Mouse (Mus musculus) layer of hippocampus, postnatal 36 days (tissue): Measurements from ENCODE around the gene Rpf2. TPM values are rescaled to one million over a fixed set of nuclear protein-coding genes. Genes with fewer than 3 reads are reported as not detected.

Source experiments
- total RNA-seq, 2 experiments: library from RNA; stranded (reverse); gene quantifications; 2 replicates each; pipeline ENCODE4 v1.2.3; 2021

Rpf2 gene
- total RNA-seq, 2 experiments from 2014 or later = 19.4 to 22.4 TPM

Other genes with a start within 250 kb of the Rpf2 start
- 1 to 10 TPM in 1 of 2 experiments, under 1 TPM in 1; 0.67 to 1.2 TPM for gene Mfsd4b1, start 221.8 kb downstream of the Rpf2 start, total RNA-seq
- 1 to 10 TPM; 3.0 to 4.0 TPM for gene Slc16a10, start 104.8 kb downstream of the Rpf2 start, total RNA-seq
- gene Gtf3c6, start 11.1 kb upstream of the Rpf2 start, total RNA-seq = 10 to 100 TPM; 23.7 to 29.4 TPM
- 10 to 100 TPM; 90.1 to 92.0 TPM for gene Amd1, start 55.1 kb upstream of the Rpf2 start, total RNA-seq
- gene Cdk19, start 92.5 kb upstream of the Rpf2 start, total RNA-seq = 10 to 100 TPM; 30.5 to 31.7 TPM